Mouse (Mus musculus) kidney, postnatal 0 days (tissue): ENCODE measurements at regions not wholly inside any gene's neighbourhood (a gene's known extent, or its start where the extent isn't known, plus 50 kb on each side); places are given as distances from the start of the nearest gene placed in this dataset.

Source experiments
- ATAC-seq: fragments of 200-750 bp; cut with Nextera tagmentation; replicated peaks from 2 replicates; pipeline ENCODE4 v1.8.0; 2017; ENCODE audit warnings: low read depth, moderate number of reproducible peaks, moderate TSS enrichment, moderate library complexity; ENCODE audit not compliant: low FRiP score
- DNase-seq: peaks from one replicate; pipeline ENCODE4 v3.0.0-alpha.2; 2016; ENCODE audit warnings: low spot score
- H3K27ac ChIP-seq: fragments of 300-500 bp; sonication (generic); 2 replicates; pipeline ENCODE4 v1.5.1; 2014; ENCODE audit warnings: mild to moderate bottlenecking
- H3K27me3 ChIP-seq: fragments of 300-500 bp; sonication (generic); 2 replicates; pipeline ENCODE4 v1.6.1; 2014; ENCODE audit warnings: low read length, mixed read lengths; ENCODE audit not compliant: insufficient read depth
- H3K36me3 ChIP-seq: fragments of 300-500 bp; sonication (generic); 2 replicates; pipeline ENCODE4 v1.6.1; 2014; ENCODE audit warnings: low read length, mixed read lengths; ENCODE audit not compliant: insufficient read depth
- H3K4me1 ChIP-seq: fragments of 300-500 bp; sonication (generic); replicated peaks from 2 replicates; pipeline ENCODE4 v1.6.1; 2014; ENCODE audit warnings: antibody characterized with exemption, low read length, mixed read lengths; ENCODE audit not compliant: insufficient read depth
- H3K4me2 ChIP-seq: fragments of 300-500 bp; sonication (generic); 2 replicates; pipeline ENCODE4 v1.6.1; 2014; ENCODE audit warnings: mild to moderate bottlenecking, low read length, moderate library complexity, mixed read lengths
- H3K4me3 ChIP-seq: fragments of 300-500 bp; sonication (generic); replicated peaks from 2 replicates; pipeline ENCODE4 v1.5.1; 2014; ENCODE audit warnings: low read depth, low read length
- H3K9ac ChIP-seq: fragments of 300-500 bp; sonication (generic); 2 replicates; pipeline ENCODE4 v1.6.1; 2014; ENCODE audit warnings: low read depth, low read length
- H3K9me3 ChIP-seq: fragments of 300-500 bp; sonication (generic); replicated peaks from 2 replicates; pipeline ENCODE4 v1.6.1; 2016; ENCODE audit warnings: low read length, inconsistent platforms, mixed read lengths
- CTCF ChIP-seq: IDR thresholded peaks from 2 replicates; pipeline ENCODE4 v1.5.1; 2016; ENCODE audit warnings: antibody characterized with exemption, low read depth, mild to moderate bottlenecking, moderate library complexity
- WGBS: fragments of 180-500 bp; shearing (Covaris S2); extraction: QIAGEN DNeasy Blood & Tissue Kit; methylation state at CpG from one replicate; pipeline ENCODE4 v1.1.7; 2014; 5-methylcytosine and 5-hydroxymethylcytosine counted together

DNA sequence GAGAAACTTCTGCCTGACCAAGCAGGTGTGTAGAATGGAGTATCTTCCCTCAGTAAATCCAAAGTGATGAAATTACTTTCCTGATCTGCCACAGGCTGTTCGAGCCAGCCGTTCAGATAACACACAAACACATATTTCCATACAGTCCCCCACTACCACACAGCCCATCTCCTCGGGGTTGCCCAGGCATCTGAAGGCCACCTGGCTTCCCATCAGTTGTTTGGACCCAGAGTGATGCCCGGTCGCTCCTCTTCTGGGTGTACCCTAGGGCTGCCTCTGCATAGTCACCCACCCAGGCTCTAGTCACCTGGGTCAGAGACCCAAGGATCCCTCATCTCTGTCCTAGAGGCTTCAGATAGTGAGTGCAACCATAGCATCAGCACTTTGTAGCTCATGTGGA lies 107.9 kb downstream of the CK137956 start:
- no peak overlapping the region for H3K9ac ChIP-seq
- no peak for ATAC-seq
- no peaks in the 10 kb centered on the region for H3K27me3 ChIP-seq
- 92% methylated on average over 5 of the region's 5 CpGs for WGBS
- no peak for DNase-seq
- no peak overlapping the region for H3K4me3 ChIP-seq
- no peaks in the 10 kb centered on the region for H3K36me3 ChIP-seq
- no peak overlapping the region for H3K27ac ChIP-seq
- TF ChIP-seq CTCF = no peak
- no peaks in the 10 kb centered on the region for H3K4me1 ChIP-seq
- H3K4me2 ChIP-seq = no peak overlapping the region
- no peaks in the 10 kb centered on the region for H3K9me3 ChIP-seq

DNA sequence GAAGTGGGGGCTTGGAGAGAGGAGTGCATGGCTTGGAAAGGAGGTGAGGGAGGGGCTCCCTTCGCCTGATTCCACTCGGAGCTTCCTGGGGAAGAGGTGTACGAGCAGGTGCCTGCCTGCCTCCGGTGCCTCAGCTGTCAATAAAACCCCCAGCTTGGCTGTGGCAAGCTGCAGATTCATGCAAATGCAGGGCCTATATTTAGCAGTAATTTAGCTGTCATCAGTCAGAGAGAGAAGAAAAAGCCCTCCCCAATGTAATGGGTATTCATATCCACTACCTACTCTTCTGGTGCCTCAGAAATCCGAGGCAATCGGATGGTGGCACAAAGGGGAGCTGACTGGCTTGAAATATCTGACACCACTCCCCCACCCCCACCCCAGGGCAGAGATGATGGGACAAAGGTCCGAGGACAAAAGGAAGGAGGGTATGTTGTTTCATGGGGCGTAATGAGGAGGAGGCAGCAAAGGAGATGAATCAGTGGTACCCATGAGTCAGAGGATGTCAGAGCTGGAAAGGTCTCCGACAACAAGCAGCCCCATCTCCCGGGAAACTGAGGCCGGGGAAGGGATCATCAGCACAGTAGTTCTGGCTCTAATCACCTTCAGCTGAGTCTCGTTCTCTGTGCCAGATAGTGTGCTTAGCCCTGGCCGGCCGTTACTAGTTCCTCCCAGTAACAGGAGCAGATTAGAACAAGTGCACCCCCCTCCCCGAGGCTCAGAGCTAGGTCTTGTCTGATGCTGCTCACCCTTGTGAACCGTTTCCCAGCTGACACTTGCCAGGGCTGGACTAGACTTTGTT lies 109.2 kb downstream of the CK137956 start:
- Histone ChIP-seq H3K9ac (no peak overlapping the region), H3K36me3 (no peaks in the 10 kb centered on the region), H3K4me3 (no peak overlapping the region), H3K4me1 (no peaks in the 10 kb centered on the region), H3K27ac (no peak overlapping the region), H3K9me3 (no peaks in the 10 kb centered on the region), H3K27me3 (no peaks in the 10 kb centered on the region), H3K4me2 (no peak overlapping the region)
- no peak for TF ChIP-seq CTCF
- ATAC-seq = no peak
- DNase-seq = no peak
- WGBS = 53% methylated on average over 16 of the region's 16 CpGs

GRCm38 (mm10) chr4:127860271-127860670 lies 110.5 kb downstream of the CK137956 start:
- no peak for DNase-seq
- Histone ChIP-seq H3K9ac (no peak overlapping the region), H3K27ac (no peak overlapping the region), H3K4me3 (no peak overlapping the region), H3K4me2 (no peak overlapping the region), H3K9me3 (no peaks in the 10 kb centered on the region), H3K4me1 (no peaks in the 10 kb centered on the region), H3K27me3 (no peaks in the 10 kb centered on the region), H3K36me3 (no peaks in the 10 kb centered on the region)
- no peak for ATAC-seq
- 93% methylated on average over 4 of the region's 4 CpGs for WGBS
- TF ChIP-seq CTCF = no peak

DNA sequence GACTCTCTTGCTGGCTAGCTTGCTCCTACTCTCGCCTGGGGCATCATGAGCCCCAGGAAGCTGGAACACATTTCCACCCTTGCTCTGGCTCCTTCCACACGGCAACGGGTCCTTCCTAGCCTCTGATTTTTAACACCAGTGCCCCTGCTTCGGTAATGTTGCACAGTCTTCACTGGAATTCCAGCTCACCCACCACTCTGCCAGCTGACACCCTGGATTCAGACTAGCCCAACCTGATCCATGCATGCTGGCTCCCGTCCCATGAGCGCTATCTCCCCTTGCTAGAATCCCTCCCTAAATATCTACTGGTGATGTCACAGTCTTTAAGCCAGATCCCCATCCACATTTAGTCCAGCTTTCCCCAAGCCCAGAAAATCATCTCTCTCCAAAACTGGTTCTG lies 111.2 kb downstream of the CK137956 start:
- no peak overlapping the region for H3K4me2 ChIP-seq
- ATAC-seq = no peak

DNA sequence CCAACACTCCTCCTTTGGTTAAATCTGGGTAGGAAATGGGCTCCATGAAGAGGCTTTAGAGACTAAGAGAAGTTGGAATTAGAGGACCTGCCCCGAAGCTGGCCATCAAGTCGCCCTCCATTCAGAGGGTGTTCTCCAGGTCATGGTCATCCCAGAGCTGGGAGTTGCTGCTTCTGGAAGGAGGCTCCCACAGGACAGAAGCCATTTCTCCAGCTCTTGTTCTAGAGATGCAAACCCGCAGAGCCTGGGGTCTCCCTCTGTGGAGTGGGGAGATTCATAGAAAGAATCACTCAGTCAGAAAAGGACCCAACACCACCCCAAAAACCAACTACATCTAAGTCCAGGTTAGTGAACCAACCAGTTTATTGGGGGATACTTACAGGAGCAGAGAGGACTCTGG lies 112.2 kb downstream of the CK137956 start:
- 90% methylated on average over 3 of the region's 3 CpGs for WGBS
- Histone ChIP-seq H3K4me2 (no peak overlapping the region), H3K27me3 (no peaks in the 10 kb centered on the region), H3K4me1 (no peaks in the 10 kb centered on the region), H3K36me3 (no peaks in the 10 kb centered on the region), H3K9me3 (no peaks in the 10 kb centered on the region), H3K27ac (no peak overlapping the region), H3K4me3 (no peak overlapping the region), H3K9ac (no peak overlapping the region)
- ATAC-seq (no peak), DNase-seq (no peak)
- no peak for TF ChIP-seq CTCF

More for the DNA sequence above, 111.2 kb downstream of the CK137956 start:
- H3K9ac ChIP-seq = no peak overlapping the region
- H3K4me1 ChIP-seq = no peaks in the 10 kb centered on the region
- DNase-seq = no peak
- no peaks in the 10 kb centered on the region for H3K9me3 ChIP-seq
- WGBS = 78% methylated on average over 6 of the region's 6 CpGs
- no peak for TF ChIP-seq CTCF
- H3K27ac ChIP-seq = no peak overlapping the region
- no peaks in the 10 kb centered on the region for H3K36me3 ChIP-seq
- no peaks in the 10 kb centered on the region for H3K27me3 ChIP-seq
- no peak overlapping the region for H3K4me3 ChIP-seq

DNA sequence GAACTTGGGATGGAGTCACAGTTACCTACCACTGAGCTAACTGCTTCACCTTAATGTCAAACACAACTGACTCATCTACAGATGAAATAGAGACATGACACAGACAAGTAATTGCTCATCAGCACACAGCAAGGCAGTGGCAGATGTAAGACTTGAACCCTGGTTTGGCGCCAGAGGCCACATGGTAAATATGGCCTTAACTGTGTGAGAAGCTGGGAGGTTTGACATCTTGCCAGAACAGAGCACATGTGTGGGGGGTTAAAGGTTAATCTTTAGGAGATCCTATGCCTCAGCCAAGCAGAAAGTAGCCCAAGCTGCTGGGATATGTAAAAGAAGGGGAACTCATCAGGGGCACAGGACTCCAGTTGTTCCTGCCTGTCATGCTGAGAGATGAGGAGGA lies 114.9 kb downstream of the CK137956 start:
- Histone ChIP-seq H3K4me3 (no peak overlapping the region), H3K27me3 (no peaks in the 10 kb centered on the region), H3K9me3 (no peaks in the 10 kb centered on the region), H3K9ac (no peak overlapping the region), H3K36me3 (no peaks in the 10 kb centered on the region), H3K4me2 (no peak overlapping the region), H3K27ac (no peak overlapping the region), H3K4me1 (no peaks in the 10 kb centered on the region)
- ATAC-seq = no peak
- no peak for DNase-seq
- 83% methylated on average over 1 of the region's 1 CpGs for WGBS
- TF ChIP-seq CTCF = no peak
